In the genomic region with DNA sequence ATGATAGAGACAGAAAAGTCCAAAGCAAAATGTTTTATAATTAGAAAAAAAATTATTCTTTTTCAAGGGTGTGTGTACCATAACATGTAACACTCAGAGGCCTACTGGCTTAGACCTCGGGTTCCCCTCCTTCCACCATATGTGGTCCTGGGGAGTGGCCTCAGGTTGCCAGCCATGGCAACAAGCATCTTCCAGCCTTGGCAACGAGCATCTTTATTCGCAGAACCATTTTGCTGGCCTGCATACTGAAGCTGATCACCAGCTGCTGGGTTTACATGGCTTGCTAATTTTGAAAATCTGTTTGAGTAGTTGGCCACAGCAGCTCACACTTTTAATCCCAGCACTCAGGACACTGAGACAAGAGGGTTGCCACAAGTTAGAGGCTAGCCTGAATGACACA, we compare ENCODE assay signal across 19 mouse cellular contexts. TPM values are rescaled to one million over a fixed set of nuclear protein-coding genes. Genes with fewer than 3 reads are reported as not detected.
"Had no signal": no experiment of that assay in that cellular context is flagged by ENCODE, and none has a peak within 500 bp of the region (broad histone marks: within the 10 kb centered on the region; RNA-seq: fewer than 3 reads in every experiment).

No protein-coding gene starts in this region.

- DNase-seq: kidney, adult 18-20 months; kidney, postnatal 25 days; lung, adult 18-20 months; lung, postnatal 14 days; lung, postnatal 4 days; right cerebral cortex, postnatal 4 days had no signal

- H3K4me1 ChIP-seq: lung, embryonic 15.5 days; midbrain, embryonic 12.5 days; neural tube, embryonic 13.5 days had no signal

- H3K4me2 ChIP-seq: liver, embryonic 15.5 days; lung, embryonic 15.5 days; midbrain, embryonic 12.5 days; neural tube, embryonic 13.5 days had no signal

- H3K27me3 ChIP-seq: lung, embryonic 15.5 days; midbrain, embryonic 12.5 days; neural tube, embryonic 13.5 days had no signal

- ATAC-seq: intestine, embryonic 16.5 days; midbrain, embryonic 16.5 days had no signal

- H3K4me3 ChIP-seq: liver, embryonic 15.5 days; lung, embryonic 15.5 days; midbrain, embryonic 12.5 days; myocyte; neural tube, embryonic 13.5 days had no signal

- H3K9ac ChIP-seq: liver, embryonic 15.5 days; lung, embryonic 15.5 days; midbrain, embryonic 12.5 days; neural tube, embryonic 13.5 days had no signal

- H3K9me3 ChIP-seq: liver, embryonic 15.5 days; lung, embryonic 15.5 days; midbrain, embryonic 12.5 days; neural tube, embryonic 13.5 days had no signal

- H3K27ac ChIP-seq: kidney, postnatal 0 days; liver, embryonic 15.5 days; lung, embryonic 15.5 days; midbrain, embryonic 12.5 days; neural tube, embryonic 13.5 days; stomach, postnatal 0 days had no signal

RNA-seq across cellular contexts. Expression of gene Cox4i2, which starts 22.0 kb away (rescaled TPM):
- total RNA-seq: liver, adult 2 months; megakaryocyte-erythroid progenitor cell, adult 5-6 weeks; monocyte, adult 5-6 weeks; neutrophil, adult 5-6 weeks had no signal
- polyA plus RNA-seq: myocyte had no signal

RNA-seq across cellular contexts. Expression of gene Id1, which starts 40.0 kb away (rescaled TPM):
- total RNA-seq: megakaryocyte-erythroid progenitor cell, adult 5-6 weeks had no signal
